Mouse (Mus musculus): ENCODE measurements around the gene Rpl6.

Rpl6 gene

DNA sequence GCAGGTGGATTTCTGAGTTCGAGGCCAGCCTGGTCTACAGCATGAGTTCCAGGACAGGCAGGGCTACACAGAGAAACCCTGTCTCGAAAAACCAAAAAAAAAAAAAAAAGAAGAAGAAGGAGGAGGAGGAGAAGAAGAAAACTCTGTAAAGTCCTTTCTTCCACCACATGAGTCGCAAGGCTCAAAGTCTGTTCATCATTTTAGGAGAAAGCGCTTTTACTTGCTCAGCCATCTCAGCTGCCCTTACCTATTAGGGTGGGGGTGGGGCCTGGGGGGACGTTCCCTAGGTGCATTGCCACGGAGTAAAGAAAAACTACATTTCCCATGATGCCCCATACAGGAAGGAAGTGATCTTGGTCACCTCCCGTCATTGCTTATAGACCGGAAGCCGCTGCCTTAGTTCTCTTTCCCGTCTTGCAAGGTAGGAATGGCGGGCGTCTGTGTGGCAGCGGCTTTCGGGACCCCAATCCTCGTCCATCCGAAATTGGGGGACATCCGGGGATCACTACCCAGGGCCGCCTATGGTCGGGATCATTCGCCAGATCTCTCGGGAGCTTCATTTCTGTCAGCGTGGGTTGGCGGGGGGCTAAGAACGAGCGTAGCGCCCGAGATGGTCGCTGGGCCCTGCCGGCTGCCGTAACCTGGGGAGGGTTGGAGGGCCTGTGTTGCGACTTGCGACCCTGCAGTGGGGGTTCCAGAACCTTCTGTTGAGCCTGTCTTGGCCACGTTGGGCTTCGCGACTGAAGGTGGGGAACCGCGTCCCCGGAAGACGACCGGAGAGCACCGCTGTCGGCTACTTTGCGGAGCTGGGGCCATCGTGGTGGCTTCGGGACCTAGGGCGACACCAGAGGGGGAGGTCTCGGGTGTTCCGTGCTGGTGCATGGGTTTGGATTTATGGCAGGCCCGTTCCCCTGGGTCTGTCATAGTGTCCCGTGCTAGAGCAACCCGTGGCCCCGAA, at the start of gene Rpl6:
Gene Rpl6 (plus strand): TSS at position 350 of the 958 bp plus-strand sequence.
- peak; percentile 82 for DNase-seq (ENCODE audit: low spot score)

DNA sequence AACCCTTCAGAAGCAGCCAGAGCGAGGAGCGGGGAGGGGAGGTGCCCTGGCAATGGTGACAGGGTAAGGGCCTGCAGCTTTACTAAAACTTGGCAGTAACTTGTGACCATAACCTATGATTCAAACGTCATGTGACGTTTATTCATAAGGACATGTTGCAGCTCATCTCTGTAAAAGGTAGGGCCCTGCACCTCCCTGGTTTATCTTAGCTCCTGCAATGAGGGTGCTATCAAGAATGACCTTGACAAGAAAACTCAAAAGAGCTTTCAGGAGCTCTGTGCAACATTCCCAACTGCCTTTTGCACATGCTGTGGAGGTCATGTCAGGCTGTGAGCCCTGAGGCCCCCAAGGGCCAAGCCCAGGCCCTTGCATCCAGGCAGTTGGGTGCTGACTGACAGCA, 48.2 kb upstream of the Rpl6 start:
- no peak for DNase-seq (ENCODE audit: low spot score)

DNA sequence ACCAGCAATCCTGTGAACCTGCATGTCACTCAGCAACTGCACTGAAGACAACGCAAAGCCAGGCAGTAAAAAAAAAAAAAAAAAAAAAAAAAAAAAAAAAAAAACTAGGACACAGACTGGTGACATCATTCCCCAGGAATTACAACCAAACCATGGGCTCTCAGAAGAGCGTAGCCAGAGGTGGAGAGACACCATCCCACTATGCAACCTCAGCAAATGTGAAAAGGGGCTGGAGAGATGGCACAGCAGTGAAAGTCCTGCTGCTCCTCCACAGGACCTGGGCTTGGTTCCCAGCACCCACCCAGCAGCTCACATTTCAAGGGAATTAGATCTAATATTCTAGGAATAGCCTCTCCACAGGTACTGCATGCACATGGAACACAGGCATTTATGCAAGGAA, 47.3 kb upstream of the Rpl6 start:
- no peak for DNase-seq (ENCODE audit: low spot score)

DNA sequence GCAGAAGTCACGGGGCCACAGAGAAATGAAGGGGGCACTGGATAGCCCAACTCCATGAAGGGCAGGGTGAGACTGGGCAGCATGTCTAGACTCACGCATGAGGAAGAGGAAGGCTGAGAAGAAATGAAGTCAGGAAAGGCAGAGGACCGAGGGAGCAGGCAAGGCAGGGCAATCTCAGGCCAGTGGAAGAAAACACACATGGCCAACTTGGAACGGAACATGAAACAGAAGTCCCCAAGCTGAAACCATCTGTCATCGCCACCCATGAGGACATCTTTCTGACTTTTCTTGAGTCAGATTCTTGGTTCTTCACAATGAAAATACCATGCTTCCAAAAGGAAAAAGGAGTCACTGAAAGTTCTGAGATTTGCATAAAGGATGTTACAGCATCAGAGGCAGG, 46.8 kb upstream of the Rpl6 start:
- no peak for DNase-seq (ENCODE audit: low spot score)

DNA sequence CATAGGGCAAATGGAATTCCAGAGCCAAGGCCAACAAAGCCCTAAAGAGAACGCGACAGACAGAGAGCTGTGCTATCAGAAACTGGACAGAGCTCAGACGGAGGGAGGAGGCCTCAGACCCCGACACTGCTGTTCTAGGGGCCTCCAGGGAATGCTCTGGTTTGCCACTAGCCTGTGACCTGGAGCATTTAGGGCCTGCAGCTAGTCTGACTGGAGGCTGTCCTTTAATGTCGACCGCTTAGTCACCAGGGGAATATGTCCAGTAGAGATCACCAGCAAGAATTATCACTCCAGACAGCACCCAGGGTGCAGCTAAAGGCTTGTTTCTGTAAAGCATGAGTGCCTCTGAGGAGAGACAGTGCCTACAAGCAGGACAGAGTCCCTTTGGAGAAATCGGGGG, 45.3 kb upstream of the Rpl6 start:
- DNase-seq (ENCODE audit: low spot score), result no peak

DNA sequence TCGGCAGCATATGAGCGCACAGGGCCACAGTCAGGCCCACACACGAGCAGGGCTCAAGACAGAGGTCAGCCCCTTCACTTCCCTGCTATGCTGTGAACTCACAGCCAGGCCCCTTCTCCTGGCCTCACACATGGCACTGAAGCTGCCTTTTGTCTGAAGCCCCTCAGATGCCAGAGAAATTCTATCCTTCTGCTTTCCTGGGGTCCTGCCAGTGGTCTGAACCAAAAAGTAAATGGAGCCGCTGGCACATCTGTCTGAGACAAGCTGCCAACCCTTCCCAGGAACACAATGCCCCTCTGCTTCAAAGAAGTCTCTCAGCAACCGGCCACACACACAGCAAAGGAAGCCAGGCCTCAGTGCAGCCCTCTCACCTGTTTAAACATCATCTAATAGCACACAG, 42.0 kb upstream of the Rpl6 start:
- DNase-seq (ENCODE audit: low spot score), result no peak

DNA sequence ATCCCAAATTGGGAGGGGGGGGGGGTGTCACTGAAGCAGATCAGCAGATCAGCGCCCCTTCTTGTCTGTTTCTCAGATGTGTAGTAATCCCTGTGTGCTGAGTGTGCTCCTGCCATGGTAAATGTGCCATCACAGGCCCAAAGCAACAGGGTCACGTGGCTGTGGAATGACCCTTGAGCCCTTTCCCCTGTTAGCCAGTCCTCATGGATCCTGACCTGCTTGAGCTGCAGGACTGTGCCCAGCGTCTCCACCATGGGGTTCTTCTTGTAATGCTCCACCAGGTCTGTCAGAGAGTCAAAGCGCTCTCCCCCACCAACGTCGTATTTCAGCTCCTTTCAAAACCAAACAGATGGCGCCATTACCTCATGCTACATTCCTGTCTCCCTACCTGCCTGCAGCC, 41.4 kb upstream of the Rpl6 start:
- no peak for DNase-seq (ENCODE audit: low spot score)

DNA sequence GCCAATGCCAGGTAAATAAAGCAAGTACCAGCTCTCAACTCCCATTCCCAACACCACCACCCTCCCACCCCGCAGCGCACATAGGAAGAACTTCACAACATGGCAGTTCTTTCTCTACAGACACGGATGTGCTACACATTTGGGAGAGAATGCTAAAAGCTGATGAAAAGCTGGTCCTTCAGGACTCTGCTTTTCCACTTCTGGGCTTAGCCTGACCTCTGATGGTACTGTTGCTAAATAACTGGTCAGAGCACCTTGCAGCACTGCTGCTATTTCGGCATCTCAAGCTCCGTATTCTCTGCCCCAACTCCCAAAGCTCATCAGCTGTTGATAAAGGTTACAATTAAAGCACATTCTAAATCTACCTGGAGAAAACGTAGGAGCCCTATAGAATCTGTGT, 37.4 kb upstream of the Rpl6 start:
- no peak for DNase-seq (ENCODE audit: low spot score)

DNA sequence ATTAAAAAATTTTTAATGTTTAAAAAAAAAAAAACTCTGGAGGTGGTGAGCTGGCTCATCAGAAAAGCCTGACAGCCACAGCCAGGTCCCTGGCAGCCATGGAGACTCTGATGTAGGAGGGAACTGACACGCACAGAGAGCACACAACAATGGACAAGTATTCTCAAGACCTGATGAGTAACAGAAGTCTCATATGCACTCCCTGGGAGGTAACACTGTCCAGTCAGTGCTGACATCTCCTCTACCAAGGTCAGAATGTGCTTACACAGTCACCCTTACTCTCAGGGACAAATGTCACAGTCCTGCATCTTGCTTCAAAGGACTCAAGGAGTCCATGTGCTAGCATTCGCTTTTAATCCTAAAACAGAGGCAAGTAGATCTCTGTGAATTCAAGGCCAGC, 34.7 kb upstream of the Rpl6 start:
- DNase-seq (ENCODE audit: low spot score), result no peak

DNA sequence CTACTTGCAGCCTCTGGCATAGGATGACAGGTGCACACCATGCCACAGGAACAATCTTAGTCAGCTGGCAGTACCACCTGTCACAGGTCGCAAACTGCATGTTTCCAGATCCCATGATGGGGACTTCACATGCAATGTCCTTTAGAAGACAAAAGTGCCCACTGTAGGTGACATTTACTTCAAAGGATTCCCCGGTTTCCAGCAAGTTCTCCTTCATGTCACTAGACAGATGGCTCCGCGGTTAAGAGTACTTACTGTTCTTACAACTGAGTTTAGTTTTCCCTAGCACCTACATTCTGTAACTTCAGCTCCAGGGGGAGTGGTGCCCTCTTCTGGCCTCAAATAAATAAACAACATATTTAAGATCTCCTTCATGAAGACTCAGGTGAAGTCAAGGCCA, 31.4 kb upstream of the Rpl6 start:
- DNase-seq (ENCODE audit: low spot score), result no peak

DNA sequence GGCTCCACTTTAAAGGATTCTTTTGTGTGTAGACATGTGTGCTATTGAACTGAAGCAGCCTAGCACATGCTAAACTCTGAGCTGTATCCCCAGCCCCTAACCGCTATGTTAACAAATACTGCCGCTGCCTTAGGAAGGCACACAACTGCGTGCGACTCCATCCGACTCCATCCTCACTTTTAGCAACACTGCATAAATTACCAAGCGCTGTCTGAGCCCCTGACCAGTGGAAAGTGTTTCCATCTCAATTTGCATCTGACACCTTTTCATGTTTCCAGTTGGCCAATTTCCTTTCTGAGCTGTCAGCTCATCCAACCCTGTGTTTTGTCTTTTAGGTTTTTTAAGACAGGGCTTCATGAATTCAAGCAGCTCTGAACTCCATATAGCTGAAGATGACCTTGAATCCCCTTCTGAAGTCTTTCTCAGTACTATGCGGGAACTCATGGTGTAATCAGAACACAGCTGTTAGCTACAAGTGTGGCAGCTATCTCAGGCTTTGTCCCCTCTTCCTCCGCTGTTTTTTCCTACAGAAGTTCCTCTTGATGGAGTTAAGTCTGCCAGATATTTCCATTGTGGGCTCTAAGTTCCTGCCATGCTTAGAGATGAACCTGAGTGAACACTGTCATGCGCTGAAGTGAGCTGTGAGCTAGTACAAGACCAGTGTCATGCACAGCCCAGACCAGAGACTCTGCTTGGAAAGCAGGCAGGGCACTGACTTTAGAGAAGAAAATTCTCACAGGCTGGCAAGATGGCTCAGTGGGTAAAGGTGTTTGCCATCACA, 25.0 kb upstream of the Rpl6 start:
- DNase-seq (ENCODE audit: low spot score), result no peak

DNA sequence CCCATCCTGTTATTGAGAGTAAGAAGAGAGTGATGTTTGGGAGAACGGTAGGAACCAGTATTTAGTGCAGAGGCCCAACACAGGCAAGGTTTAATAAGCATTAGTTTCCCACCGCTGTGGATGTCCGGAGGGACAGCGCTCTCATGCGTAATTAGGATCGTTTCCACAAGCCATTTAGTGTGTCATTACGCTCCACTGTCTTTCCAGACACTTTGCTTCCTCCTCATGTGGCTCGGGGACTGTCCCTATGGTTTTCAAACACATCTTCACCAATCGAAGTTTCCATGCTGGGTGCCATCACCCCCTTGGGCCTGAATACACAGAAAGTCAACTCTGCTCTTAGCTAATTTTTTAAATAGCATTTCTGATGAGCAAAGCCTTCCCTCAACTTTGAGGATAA, 21.0 kb upstream of the Rpl6 start:
- no peak for DNase-seq (ENCODE audit: low spot score)

DNA sequence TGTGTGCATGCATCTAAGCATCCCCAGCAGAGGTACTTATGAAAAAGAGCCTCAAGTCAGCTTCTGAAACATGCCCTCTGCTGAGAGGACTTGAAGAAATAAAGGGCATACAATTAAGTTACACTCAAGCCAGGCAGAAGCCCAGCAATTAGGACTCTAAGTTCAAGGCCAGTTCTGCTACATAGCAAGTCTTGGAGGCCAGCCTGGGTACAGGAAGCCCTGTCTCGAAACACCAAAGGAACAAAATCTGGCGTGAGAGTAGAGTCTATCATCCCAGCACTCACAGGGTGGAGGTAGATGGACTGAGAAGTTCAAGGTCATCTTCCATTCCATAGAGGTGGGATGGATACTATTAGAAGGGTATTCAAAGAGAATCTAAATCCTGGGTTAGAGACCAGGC, 19.9 kb upstream of the Rpl6 start:
- DNase-seq (ENCODE audit: low spot score), result no peak

DNA sequence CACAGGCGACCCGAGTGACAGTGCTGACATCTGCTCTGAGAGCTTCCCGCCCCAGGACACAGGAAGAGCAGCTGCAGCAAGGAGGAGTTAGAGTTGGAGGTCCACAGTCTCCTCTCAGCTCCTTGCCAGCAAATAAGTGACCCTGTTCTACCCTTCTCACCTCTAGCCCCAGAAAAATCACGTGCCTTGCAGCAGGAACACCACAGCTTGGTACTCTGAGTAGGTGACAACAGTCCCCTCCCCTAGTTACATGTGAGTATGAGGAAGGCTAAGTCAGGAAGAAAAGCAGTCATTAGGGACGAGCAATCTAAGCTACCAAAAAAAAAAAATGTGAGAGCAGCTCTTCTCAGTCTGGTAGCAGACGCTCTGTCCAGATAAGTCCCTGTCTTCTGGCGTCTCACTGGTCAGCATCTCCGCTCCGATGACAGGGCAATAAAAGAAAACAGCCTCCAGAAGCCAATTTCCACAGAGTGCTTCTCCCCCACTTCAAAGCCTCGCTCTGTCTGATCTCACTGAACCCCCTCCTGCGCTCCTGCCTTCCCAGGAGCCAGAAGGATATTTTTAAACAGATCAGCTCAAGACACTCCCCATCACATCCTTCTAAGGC, 19.2 kb upstream of the Rpl6 start:
- no peak for DNase-seq (ENCODE audit: low spot score)

DNA sequence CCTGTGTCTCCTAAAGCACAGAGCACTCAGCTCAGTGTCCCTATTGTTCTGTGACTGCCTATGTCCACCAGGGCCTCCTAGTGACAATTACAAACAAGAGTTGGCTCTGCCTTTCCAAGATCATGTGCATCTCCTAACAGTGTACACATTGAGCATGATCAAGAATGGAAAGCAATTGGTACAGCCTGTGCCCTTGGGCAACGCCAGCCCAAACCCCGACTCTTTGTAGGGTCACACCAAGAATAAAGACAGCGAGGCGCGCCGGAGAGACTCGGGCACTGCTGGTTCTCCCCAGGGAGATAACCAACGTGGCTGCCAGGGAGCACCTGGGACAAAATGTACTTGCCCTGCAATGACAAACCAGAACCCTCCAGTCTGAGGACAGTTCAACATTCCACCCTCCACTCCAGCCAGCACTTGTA, 16.7 kb upstream of the Rpl6 start:
- DNase-seq (ENCODE audit: low spot score), result peak; percentile 46

DNA sequence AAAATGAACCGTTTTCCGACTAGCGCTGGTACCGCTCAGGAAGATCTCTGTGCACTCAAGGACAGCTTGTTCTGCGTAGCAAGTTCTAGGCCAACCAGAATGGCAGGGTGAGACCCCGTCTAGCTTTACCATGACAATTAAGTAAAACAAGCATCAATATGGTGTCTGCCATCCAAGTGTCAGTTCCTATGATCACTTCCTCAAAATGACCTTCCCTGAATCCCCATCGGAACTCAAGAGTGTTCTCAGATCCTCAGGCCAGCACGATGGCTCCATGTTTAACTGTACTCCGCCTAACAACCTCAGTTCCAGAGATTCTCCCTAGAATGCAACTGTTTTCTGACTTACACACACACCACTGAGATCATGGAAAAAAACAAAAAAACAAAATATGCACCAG, 16.0 kb upstream of the Rpl6 start:
- DNase-seq (ENCODE audit: low spot score), result no peak

DNA sequence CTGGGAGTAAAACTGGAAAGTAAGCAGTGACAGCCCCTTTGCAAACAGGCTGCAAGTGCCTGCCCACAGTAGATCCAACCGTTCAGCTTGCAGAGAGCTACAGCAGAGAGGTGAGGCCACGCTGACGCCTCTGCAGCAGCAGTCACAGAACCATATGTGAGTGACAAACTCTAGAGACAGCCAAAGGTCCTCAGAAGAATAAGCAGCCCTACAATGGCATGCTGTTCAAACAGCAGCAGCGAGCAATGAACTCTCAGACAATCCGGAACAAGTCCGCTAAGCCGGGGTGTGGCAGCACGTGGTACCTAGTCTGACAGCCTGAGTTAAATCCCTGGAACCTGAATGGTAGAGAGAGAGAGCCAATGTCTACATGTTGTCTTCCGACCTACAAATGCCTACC, 15.1 kb upstream of the Rpl6 start:
- no peak for DNase-seq (ENCODE audit: low spot score)

DNA sequence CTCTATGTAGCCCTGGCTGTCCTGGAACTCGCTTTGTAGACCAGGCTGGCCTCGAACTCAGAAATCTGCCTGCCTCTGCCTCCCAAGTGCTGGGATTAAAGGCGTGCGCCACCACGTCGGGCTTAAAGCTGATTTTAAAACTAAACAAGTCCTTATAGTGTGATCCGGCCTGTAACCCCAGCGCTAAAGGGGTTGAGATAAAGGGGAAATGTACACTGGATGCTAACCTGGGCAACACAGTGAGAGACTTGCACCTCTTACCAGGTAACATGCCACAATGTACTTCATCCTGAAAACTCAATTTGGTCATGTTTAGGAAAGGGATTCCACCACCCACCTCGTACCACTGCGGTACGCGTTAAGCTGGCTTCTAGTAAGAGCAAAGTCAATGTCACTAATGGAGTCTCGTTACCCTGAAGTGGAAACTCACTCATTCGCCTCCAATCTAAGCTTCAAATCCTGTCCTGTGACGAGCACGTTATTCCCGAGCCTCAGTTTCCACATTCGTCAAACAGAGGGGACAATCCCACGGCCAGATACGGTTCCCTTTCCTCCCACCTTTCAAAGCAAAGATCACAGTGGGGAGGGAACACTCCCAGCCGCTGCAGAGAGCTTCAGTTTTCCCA, 14.0 kb upstream of the Rpl6 start:
- DNase-seq (ENCODE audit: low spot score), result no peak

DNA sequence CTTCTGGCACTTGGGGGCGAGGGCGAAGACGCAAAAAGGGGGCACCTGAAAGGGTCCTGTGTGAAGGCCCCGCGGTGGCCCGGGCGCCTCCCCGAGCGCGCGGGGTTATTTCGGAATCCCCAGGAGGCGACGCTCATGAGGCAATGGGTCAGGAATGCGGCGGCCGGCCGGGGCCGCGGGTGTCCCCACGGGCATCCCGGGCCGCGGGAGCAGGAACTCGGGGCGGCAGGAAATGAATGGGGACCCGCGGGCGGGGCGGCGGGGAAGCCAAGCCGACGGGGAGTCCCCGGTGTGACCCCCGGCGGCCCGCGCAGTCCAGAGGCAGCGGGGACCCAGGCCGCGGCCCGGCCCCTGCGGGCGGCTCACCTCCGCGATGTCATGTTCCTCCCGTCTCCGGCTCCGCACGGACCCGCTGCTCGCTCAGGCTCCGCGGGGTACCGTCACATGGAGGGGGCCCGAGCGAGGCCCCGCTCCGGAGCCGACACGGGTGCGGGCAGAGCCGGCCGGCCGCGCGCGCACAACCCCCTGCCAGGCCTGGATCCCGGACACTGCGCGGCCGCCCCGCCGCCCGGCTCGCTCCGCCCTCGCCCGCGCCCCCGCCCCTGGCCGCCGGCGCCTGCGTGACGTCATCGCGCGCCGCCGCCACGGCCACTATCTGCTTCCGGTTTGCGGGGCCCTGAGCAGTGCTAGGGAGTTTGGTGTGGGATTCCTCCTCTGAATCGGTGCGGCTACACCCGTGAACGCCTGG, 13.3 kb upstream of the Rpl6 start, which contains the start of gene Ptpn11:
Gene Ptpn11 (minus strand): TSS at position 562 of the 748 bp plus-strand sequence.
- peak; percentile 93 for DNase-seq (ENCODE audit: low spot score)

DNA sequence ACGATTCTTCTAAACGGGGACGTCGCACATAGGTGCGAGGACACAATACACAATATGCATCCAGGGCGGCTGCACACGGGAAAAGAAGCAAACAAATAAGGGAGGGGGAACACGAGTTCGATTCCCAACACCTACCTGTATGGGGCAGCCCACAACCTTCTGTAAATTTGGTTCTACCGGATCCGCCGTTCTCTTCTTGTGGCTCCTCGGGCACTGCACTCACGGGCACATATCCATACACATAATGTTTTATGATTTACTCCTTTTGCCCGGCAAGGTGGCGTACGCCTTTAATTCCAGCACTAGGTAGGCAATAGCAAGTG, 12.7 kb upstream of the Rpl6 start:
- no peak for DNase-seq (ENCODE audit: low spot score)

DNA sequence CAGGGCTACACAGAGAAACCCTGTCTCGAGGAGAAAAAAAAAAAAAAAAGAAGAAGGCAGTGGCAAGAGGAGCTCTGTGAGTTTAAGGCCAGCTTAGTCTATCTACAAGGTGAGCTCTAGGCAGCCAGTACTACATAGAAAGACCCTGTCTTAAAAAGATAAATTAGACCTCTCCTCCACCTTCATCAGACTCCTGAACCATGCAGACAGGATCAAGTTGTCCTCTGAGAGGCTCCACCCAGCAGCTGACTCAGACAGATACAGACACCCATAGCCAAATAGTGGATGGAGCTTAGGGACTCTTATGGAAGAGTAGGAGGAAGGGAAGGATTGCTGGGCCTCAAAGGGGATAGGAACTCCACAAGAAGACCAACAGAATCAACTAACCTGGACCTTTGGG, 10.1 kb upstream of the Rpl6 start:
- DNase-seq (ENCODE audit: low spot score), result no peak

DNA sequence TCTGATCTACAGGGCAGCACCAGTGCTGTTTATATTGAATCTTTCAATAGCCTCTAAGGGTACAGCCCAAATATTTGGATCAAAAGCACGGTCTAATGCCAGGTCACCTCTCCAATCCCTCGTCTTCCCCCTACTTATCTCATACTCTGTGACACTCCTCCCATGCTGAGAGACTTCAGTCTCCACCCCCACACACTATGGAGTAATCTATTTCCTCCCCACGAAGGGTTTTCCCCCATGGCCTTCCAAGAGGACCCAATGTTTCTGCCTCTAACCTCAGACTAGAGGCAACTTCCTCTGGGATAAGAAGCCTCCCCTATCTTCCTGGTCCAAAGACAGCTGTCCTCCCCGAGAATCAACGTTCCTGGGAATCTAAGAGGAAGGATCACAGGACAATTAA, 7.5 kb upstream of the Rpl6 start:
- DNase-seq (ENCODE audit: low spot score), result no peak

Data from testis, postnatal 10 days (tissue).